Mouse (Mus musculus) midbrain, embryonic 16.5 days (tissue): ENCODE results near the gene Aim2. TPM values are rescaled to one million over a fixed set of nuclear protein-coding genes. Genes with fewer than 3 reads are reported as not detected.
"Not testable (repeated sequence)": the region's sequence is repeated elsewhere in the genome, so short reads cannot be mapped to it uniquely, and the experiment has no call there.

Experiments used
- ATAC-seq: fragments of 200-750 bp; cut with Nextera tagmentation; 2 replicates; pipeline ENCODE4 v1.8.0; 2017; ENCODE audit warnings: moderate TSS enrichment
- H3K27ac ChIP-seq: fragments of 300-500 bp; sonication (generic); 2 replicates; pipeline ENCODE4 v1.5.1; 2014; ENCODE audit warnings: mild to moderate bottlenecking, low read length, mixed read lengths
- H3K27me3 ChIP-seq: fragments of 300-500 bp; sonication (generic); 2 replicates; pipeline ENCODE4 v1.6.1; 2014; ENCODE audit warnings: low read depth, low read length, mixed read lengths; ENCODE audit not compliant: control insufficient read depth, insufficient read depth
- H3K36me3 ChIP-seq: fragments of 300-500 bp; sonication (generic); 2 replicates; pipeline ENCODE4 v1.6.1; 2014; ENCODE audit warnings: mild to moderate bottlenecking, low read length, moderate library complexity, mixed read lengths; ENCODE audit not compliant: control insufficient read depth, insufficient read depth
- H3K4me1 ChIP-seq: fragments of 300-500 bp; sonication (generic); 2 replicates; pipeline ENCODE4 v1.6.1; 2014; ENCODE audit warnings: mild to moderate bottlenecking, low read length, mixed read lengths; ENCODE audit not compliant: control insufficient read depth, insufficient read depth
- H3K4me2 ChIP-seq: fragments of 300-500 bp; sonication (generic); 2 replicates; pipeline ENCODE4 v1.6.1; 2014; ENCODE audit warnings: mild to moderate bottlenecking, low read length, mixed read lengths
- H3K4me3 ChIP-seq: fragments of 300-500 bp; sonication (generic); 2 replicates; pipeline ENCODE4 v1.5.1; 2014; ENCODE audit warnings: low read depth, mild to moderate bottlenecking, low read length, moderate library complexity, mixed read lengths
- H3K9ac ChIP-seq: fragments of 300-500 bp; sonication (generic); 2 replicates; pipeline ENCODE4 v1.6.1; 2014; ENCODE audit warnings: low read depth, low read length, mixed read lengths
- H3K9me3 ChIP-seq: fragments of 300-500 bp; sonication (generic); replicated peaks from 2 replicates; pipeline ENCODE4 v1.6.1; 2014; ENCODE audit warnings: mild to moderate bottlenecking, low read length, mixed read lengths; ENCODE audit not compliant: control insufficient read depth, poor library complexity, severe bottlenecking
- WGBS: fragments of 180-500 bp; shearing (Covaris S2); extraction: QIAGEN DNeasy Blood & Tissue Kit; methylation state at CpG from one replicate; pipeline ENCODE4 v1.1.7; 2014; 5-methylcytosine and 5-hydroxymethylcytosine counted together
- polyA plus RNA-seq: library from polyadenylated mRNA; unstranded; fragments of >200 nt; fragmentation: Nextera tagmentation; extraction: Ambion mirVana; gene quantifications from 2 replicates; pipeline ENCODE4 v1.2.1, GENCODE M21; 2015

The Aim2 gene
- polyA plus RNA-seq = 1.5 and 1.7 TPM in 2 replicates

- Histone ChIP-seq H3K4me2 (peak within 1 kb of the TSS; percentile 42), H3K36me3 (peaks cover 8% of the 10 kb centered on the region), H3K4me1 (peaks cover 12% of the 10 kb centered on the region), H3K9me3 (no peaks in the 10 kb centered on the region), H3K27ac (no peak within 1 kb of the TSS), H3K9ac (no peak within 1 kb of the TSS), H3K27me3 (no peaks in the 10 kb centered on the region), H3K4me3 (peak within 1 kb of the TSS; percentile 13)
- WGBS = 6% methylated on average over 10 of the region's 10 CpGs
- peak; percentile 47 for ATAC-seq
Measured at GRCm38 (mm10) chr1:173350372-173350957, at the start of gene Aim2. Aim2 (plus strand) TSS chr1:173350879.

- H3K4me3 ChIP-seq, H3K9me3 ChIP-seq, H3K4me2 ChIP-seq, H3K4me1 ChIP-seq, H3K27me3 ChIP-seq, H3K9ac ChIP-seq, ATAC-seq, H3K27ac ChIP-seq, H3K36me3 ChIP-seq: not testable (repeated sequence)
- WGBS = 47% methylated on average over 3 of the region's 3 CpGs
Measured at GRCm38 (mm10) chr1:173302795-173303194, 47.9 kb upstream of the Aim2 start.

- not testable (repeated sequence) for H3K4me3 ChIP-seq, H3K27ac ChIP-seq, ATAC-seq, H3K36me3 ChIP-seq, H3K9ac ChIP-seq, H3K4me1 ChIP-seq, H3K9me3 ChIP-seq, H3K27me3 ChIP-seq, H3K4me2 ChIP-seq
- 88% methylated on average over 7 of the region's 7 CpGs for WGBS
Measured at GRCm38 (mm10) chr1:173313535-173314050, 37.1 kb upstream of the Aim2 start.

DNA sequence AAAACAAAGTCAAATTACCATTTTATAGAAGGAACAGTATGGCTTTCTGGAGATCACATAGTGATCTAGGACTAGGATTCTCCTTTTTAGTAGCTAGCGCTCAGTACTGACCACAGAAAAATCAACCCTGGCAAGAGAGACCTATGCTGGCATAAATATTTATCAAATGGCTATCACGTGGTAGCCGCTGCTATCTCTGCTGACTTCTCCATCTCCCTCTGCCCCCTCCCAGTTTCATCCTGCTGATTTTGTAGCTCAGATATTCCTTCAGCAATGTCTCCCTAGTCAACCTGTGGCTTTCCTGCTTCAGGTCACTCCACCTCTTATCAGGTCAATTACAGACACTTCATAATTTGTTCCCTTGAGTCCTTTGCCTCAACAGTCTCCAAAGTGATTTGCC is 35.0 kb upstream of the Aim2 start:
- H3K4me2 ChIP-seq = no peak overlapping the region
- no peaks in the 10 kb centered on the region for H3K27me3 ChIP-seq
- no peak overlapping the region for H3K9ac ChIP-seq
- WGBS = 95% methylated on average over 3 of the region's 3 CpGs
- no peaks in the 10 kb centered on the region for H3K36me3 ChIP-seq
- H3K4me1 ChIP-seq = no peaks in the 10 kb centered on the region
- no peak for ATAC-seq
- H3K27ac ChIP-seq = no peak overlapping the region
- no peak overlapping the region for H3K4me3 ChIP-seq
- no peaks in the 10 kb centered on the region for H3K9me3 ChIP-seq

- H3K9ac ChIP-seq = no peak overlapping the region
- H3K27ac ChIP-seq = no peak overlapping the region
- no peaks in the 10 kb centered on the region for H3K27me3 ChIP-seq
- no peak for ATAC-seq
- no peak overlapping the region for H3K4me2 ChIP-seq
- 92% methylated on average over 2 of the region's 2 CpGs for WGBS
- no peaks in the 10 kb centered on the region for H3K36me3 ChIP-seq
- no peaks in the 10 kb centered on the region for H3K9me3 ChIP-seq
- no peaks in the 10 kb centered on the region for H3K4me1 ChIP-seq
- H3K4me3 ChIP-seq = no peak overlapping the region
Measured at GRCm38 (mm10) chr1:173317925-173318477, 32.7 kb upstream of the Aim2 start.

- 0 out of 2 replicates have a peak, but pooled peaks have one; percentile 48 for ATAC-seq
- no peaks in the 10 kb centered on the region for H3K36me3 ChIP-seq
- 59% methylated on average over 8 of the region's 8 CpGs for WGBS
- H3K9me3 ChIP-seq = no peaks in the 10 kb centered on the region
- H3K4me1 ChIP-seq = no peaks in the 10 kb centered on the region
- H3K4me3 ChIP-seq = no peak overlapping the region
- no peak overlapping the region for H3K9ac ChIP-seq
- H3K27me3 ChIP-seq = no peaks in the 10 kb centered on the region
- H3K4me2 ChIP-seq = no peak overlapping the region
- no peak overlapping the region for H3K27ac ChIP-seq
Measured at GRCm38 (mm10) chr1:173321593-173322248, 29.0 kb upstream of the Aim2 start.

DNA sequence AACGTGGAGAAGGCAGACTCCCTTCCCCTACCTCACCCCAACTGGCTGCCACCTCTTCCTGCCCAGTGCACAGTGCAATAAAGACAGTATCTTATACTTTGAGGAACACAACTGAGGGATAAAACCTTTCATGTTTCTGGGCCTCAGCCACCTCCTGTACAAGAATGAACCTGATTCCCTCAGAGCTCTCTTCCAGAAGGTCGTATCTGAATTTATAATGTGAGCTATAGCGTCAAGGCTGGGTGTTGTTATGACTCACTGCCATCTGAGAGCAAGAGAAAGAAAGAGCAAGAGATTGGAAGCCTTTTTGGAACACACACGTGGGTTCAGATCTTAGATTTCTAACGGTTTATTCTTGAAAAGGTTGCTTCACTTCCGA is 28.4 kb upstream of the Aim2 start:
- no peaks in the 10 kb centered on the region for H3K36me3 ChIP-seq
- H3K9me3 ChIP-seq = no peaks in the 10 kb centered on the region
- WGBS = 65% methylated on average over 6 of the region's 6 CpGs
- ATAC-seq = no peak
- no peak overlapping the region for H3K27ac ChIP-seq
- H3K4me2 ChIP-seq = no peak overlapping the region
- no peak overlapping the region for H3K4me3 ChIP-seq
- H3K9ac ChIP-seq = no peak overlapping the region
- no peaks in the 10 kb centered on the region for H3K27me3 ChIP-seq
- H3K4me1 ChIP-seq = no peaks in the 10 kb centered on the region

GRCm38 (mm10) chr1:173323839-173324585 is 26.7 kb upstream of the Aim2 start:
- H3K4me3 ChIP-seq = no peak overlapping the region
- no peak for ATAC-seq
- no peaks in the 10 kb centered on the region for H3K36me3 ChIP-seq
- 0 out of 2 replicates have a peak, but pooled peaks cover 2% of the 10 kb centered on the region for H3K4me1 ChIP-seq
- H3K9ac ChIP-seq = no peak overlapping the region
- H3K27ac ChIP-seq = no peak overlapping the region
- no peaks in the 10 kb centered on the region for H3K9me3 ChIP-seq
- no peaks in the 10 kb centered on the region for H3K27me3 ChIP-seq
- 33% methylated on average over 5 of the region's 5 CpGs for WGBS
- no peak overlapping the region for H3K4me2 ChIP-seq
